Mouse (Mus musculus): ENCODE results near the gene Tmem223. TPM values are rescaled to one million over a fixed set of nuclear protein-coding genes. Genes with fewer than 3 reads are reported as not detected.
"Not testable (repeated sequence)": the region's sequence is repeated elsewhere in the genome, so short reads cannot be mapped to it uniquely, and the experiment has no call there.

The Tmem223 gene
- polyA plus RNA-seq, 1 experiment from 2014 or later = 173 TPM

- ATAC-seq (ENCODE audit: low read depth) (no peak), DNase-seq (ENCODE audit: low spot score) (no peak)
- 22% methylated on average over 3 of the region's 3 CpGs for WGBS
- Histone ChIP-seq H3K4me2 (ENCODE audit: low read depth, low read length) (no peak overlapping the region), H3K9me3 (ENCODE audit: control insufficient read depth, low read length) (no peaks in the 10 kb centered on the region), H3K4me1 (ENCODE audit: control insufficient read depth, insufficient read depth, low read length) (peaks cover 18% of the 10 kb centered on the region), H3K27me3 (replicated peaks; ENCODE audit: control insufficient read depth, insufficient read depth, low read length) (no peaks in the 10 kb centered on the region), H3K36me3 (ENCODE audit: control insufficient read depth, insufficient read depth, low read length) (peaks cover 29% of the 10 kb centered on the region), H3K9ac (ENCODE audit: low read depth, low read length) (no peak overlapping the region), H3K27ac (replicated peaks; ENCODE audit: low read depth, low read length) (no peak overlapping the region; the same call in 1 of the 2 replicates), H3K4me3 (ENCODE audit: low read depth, low read length) (no peak overlapping the region)
Measured at GRCm38 (mm10) chr19:8726609-8727390, 44.0 kb upstream of the Tmem223 start.

- Histone ChIP-seq H3K4me3 (ENCODE audit: low read depth, low read length) (no peak overlapping the region), H3K9me3 (ENCODE audit: control insufficient read depth, low read length) (no peaks in the 10 kb centered on the region), H3K4me2 (ENCODE audit: low read depth, low read length) (no peak overlapping the region), H3K27me3 (replicated peaks; ENCODE audit: control insufficient read depth, insufficient read depth, low read length) (no peaks in the 10 kb centered on the region), H3K36me3 (ENCODE audit: control insufficient read depth, insufficient read depth, low read length) (peaks cover 29% of the 10 kb centered on the region), H3K27ac (replicated peaks; ENCODE audit: low read depth, low read length) (no peak overlapping the region), H3K9ac (ENCODE audit: low read depth, low read length) (no peak overlapping the region), H3K4me1 (ENCODE audit: control insufficient read depth, insufficient read depth, low read length) (peaks cover 13% of the 10 kb centered on the region; the same call in 1 of the 2 replicates)
- ATAC-seq (ENCODE audit: low read depth) (no peak), DNase-seq (ENCODE audit: low spot score) (no peak)
- 20% methylated on average over 5 of the region's 5 CpGs for WGBS
Measured at GRCm38 (mm10) chr19:8727495-8728114, 43.2 kb upstream of the Tmem223 start.

- WGBS = 44% methylated on average over 3 of the region's 3 CpGs
- DNase-seq (ENCODE audit: low spot score) = not testable (repeated sequence)
Measured at GRCm38 (mm10) chr19:8728335-8729099, 42.3 kb upstream of the Tmem223 start.

GRCm38 (mm10) chr19:8734334-8734733 lies 36.5 kb upstream of the Tmem223 start:
- Histone ChIP-seq H3K4me3 (ENCODE audit: low read depth, low read length) (no peak overlapping the region), H3K27me3 (replicated peaks; ENCODE audit: control insufficient read depth, insufficient read depth, low read length) (no peaks in the 10 kb centered on the region), H3K9ac (ENCODE audit: low read depth, low read length) (no peak overlapping the region; the same call in 1 of the 2 replicates), H3K27ac (replicated peaks; ENCODE audit: low read depth, low read length) (no peak overlapping the region), H3K36me3 (ENCODE audit: control insufficient read depth, insufficient read depth, low read length) (peaks cover 21% of the 10 kb centered on the region), H3K4me2 (ENCODE audit: low read depth, low read length) (no peak overlapping the region), H3K4me1 (ENCODE audit: control insufficient read depth, insufficient read depth, low read length) (0 out of 2 replicates have a peak, but pooled peaks cover 4% of the 10 kb centered on the region), H3K9me3 (ENCODE audit: control insufficient read depth, low read length) (no peaks in the 10 kb centered on the region)
- no peak for DNase-seq (ENCODE audit: low spot score)
- WGBS = 70% methylated on average over 3 of the region's 3 CpGs
- ATAC-seq (ENCODE audit: low read depth) = no peak

More at GRCm38 (mm10) chr19:8728335-8729099, 42.3 kb upstream of the Tmem223 start:
- not testable (repeated sequence) for H3K4me3 ChIP-seq (ENCODE audit: low read depth, low read length); H3K4me2 ChIP-seq (ENCODE audit: low read depth, low read length); H3K27ac ChIP-seq (replicated peaks; ENCODE audit: low read depth, low read length); H3K9ac ChIP-seq (ENCODE audit: low read depth, low read length); H3K9me3 ChIP-seq (ENCODE audit: control insufficient read depth, low read length); H3K27me3 ChIP-seq (replicated peaks; ENCODE audit: control insufficient read depth, insufficient read depth, low read length); ATAC-seq (ENCODE audit: low read depth)
- Histone ChIP-seq H3K4me1 (ENCODE audit: control insufficient read depth, insufficient read depth, low read length) (peaks cover 13% of the 10 kb centered on the region; the same call in 1 of the 2 replicates), H3K36me3 (ENCODE audit: control insufficient read depth, insufficient read depth, low read length) (peaks cover 29% of the 10 kb centered on the region)

- peaks cover 32% of the 10 kb centered on the region for H3K36me3 ChIP-seq (ENCODE audit: control insufficient read depth, insufficient read depth, low read length)
- peak within 1 kb of the TSS; percentile 76 for H3K9ac ChIP-seq (ENCODE audit: low read depth, low read length)
- H3K4me1 ChIP-seq (ENCODE audit: control insufficient read depth, insufficient read depth, low read length) = peaks cover 6% of the 10 kb centered on the region
- H3K27me3 ChIP-seq (replicated peaks; ENCODE audit: control insufficient read depth, insufficient read depth, low read length) = no peaks in the 10 kb centered on the region
- peak; percentile 94 for ATAC-seq (ENCODE audit: low read depth)
- H3K27ac ChIP-seq (replicated peaks; ENCODE audit: low read depth, low read length) = peak within 1 kb of the TSS; percentile 61
- H3K9me3 ChIP-seq (ENCODE audit: control insufficient read depth, low read length) = no peaks in the 10 kb centered on the region
- peak within 1 kb of the TSS; percentile 83 for H3K4me3 ChIP-seq (ENCODE audit: low read depth, low read length)
- under 1% methylated on average over 30 of the region's 32 CpGs for WGBS
- H3K4me2 ChIP-seq (ENCODE audit: low read depth, low read length) = peak within 1 kb of the TSS; percentile 88
- DNase-seq (ENCODE audit: low spot score) = peak; percentile 95
Measured at GRCm38 (mm10) chr19:8735389-8736159, 35.2 kb upstream of the Tmem223 start, which contains the start of gene Wdr74. Gene Wdr74, plus strand, starts transcription at chr19:8735827.

GRCm38 (mm10) chr19:8736160-8736467 lies 34.7 kb upstream of the Tmem223 start:
- H3K4me3 ChIP-seq (ENCODE audit: low read depth, low read length) = peak overlapping the region; percentile 83
- no peaks in the 10 kb centered on the region for H3K9me3 ChIP-seq (ENCODE audit: control insufficient read depth, low read length)
- H3K27me3 ChIP-seq (replicated peaks; ENCODE audit: control insufficient read depth, insufficient read depth, low read length) = no peaks in the 10 kb centered on the region
- H3K4me2 ChIP-seq (ENCODE audit: low read depth, low read length) = peak overlapping the region; percentile 88
- peaks cover 36% of the 10 kb centered on the region for H3K36me3 ChIP-seq (ENCODE audit: control insufficient read depth, insufficient read depth, low read length)
- ATAC-seq (ENCODE audit: low read depth) = peak; percentile 35
- 2% methylated on average over 11 of the region's 11 CpGs for WGBS
- no peak for DNase-seq (ENCODE audit: low spot score)
- peak overlapping the region; percentile 61; the same call in 1 of the 2 replicates for H3K27ac ChIP-seq (replicated peaks; ENCODE audit: low read depth, low read length)
- H3K9ac ChIP-seq (ENCODE audit: low read depth, low read length) = peak overlapping the region; percentile 76
- H3K4me1 ChIP-seq (ENCODE audit: control insufficient read depth, insufficient read depth, low read length) = peaks cover 10% of the 10 kb centered on the region

DNA sequence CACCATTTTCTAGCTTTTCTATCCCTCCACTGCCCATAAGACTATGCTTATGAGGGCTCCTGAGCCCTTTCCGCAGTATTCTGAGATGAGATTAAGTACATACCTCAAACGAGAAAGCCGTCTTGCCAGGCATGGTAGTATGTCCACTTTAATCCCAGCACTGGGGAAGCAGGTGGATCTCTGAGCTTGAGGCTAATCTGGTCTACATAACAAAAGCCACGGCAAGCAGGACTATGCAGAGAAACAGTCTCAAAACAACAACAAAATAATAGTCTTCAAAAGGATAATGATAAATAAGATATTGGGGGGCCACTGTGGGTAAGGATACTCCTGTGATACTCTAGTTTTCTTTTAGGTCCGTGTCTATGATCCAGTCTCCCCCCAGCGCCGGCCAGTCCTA lies 31.9 kb upstream of the Tmem223 start:
- no peak for DNase-seq (ENCODE audit: low spot score)
- no peaks in the 10 kb centered on the region for H3K27me3 ChIP-seq (replicated peaks; ENCODE audit: control insufficient read depth, insufficient read depth, low read length)
- no peaks in the 10 kb centered on the region for H3K9me3 ChIP-seq (ENCODE audit: control insufficient read depth, low read length)
- WGBS = 89% methylated on average over 7 of the region's 7 CpGs
- H3K4me3 ChIP-seq (ENCODE audit: low read depth, low read length) = no peak overlapping the region
- no peak overlapping the region for H3K4me2 ChIP-seq (ENCODE audit: low read depth, low read length)
- peaks cover 47% of the 10 kb centered on the region for H3K36me3 ChIP-seq (ENCODE audit: control insufficient read depth, insufficient read depth, low read length)
- no peak overlapping the region for H3K9ac ChIP-seq (ENCODE audit: low read depth, low read length)
- H3K27ac ChIP-seq (replicated peaks; ENCODE audit: low read depth, low read length) = no peak overlapping the region
- H3K4me1 ChIP-seq (ENCODE audit: control insufficient read depth, insufficient read depth, low read length) = peaks cover 13% of the 10 kb centered on the region
- ATAC-seq (ENCODE audit: low read depth) = no peak

GRCm38 (mm10) chr19:8739646-8740045 lies 31.1 kb upstream of the Tmem223 start:
- ATAC-seq (ENCODE audit: low read depth) = no peak
- H3K9me3 ChIP-seq (ENCODE audit: control insufficient read depth, low read length) = no peaks in the 10 kb centered on the region
- H3K27me3 ChIP-seq (replicated peaks; ENCODE audit: control insufficient read depth, insufficient read depth, low read length) = no peaks in the 10 kb centered on the region
- no peak for DNase-seq (ENCODE audit: low spot score)
- H3K4me3 ChIP-seq (ENCODE audit: low read depth, low read length) = no peak overlapping the region
- H3K4me1 ChIP-seq (ENCODE audit: control insufficient read depth, insufficient read depth, low read length) = peaks cover 13% of the 10 kb centered on the region
- no peak overlapping the region for H3K9ac ChIP-seq (ENCODE audit: low read depth, low read length)
- no peak overlapping the region for H3K27ac ChIP-seq (replicated peaks; ENCODE audit: low read depth, low read length)
- no peak overlapping the region for H3K4me2 ChIP-seq (ENCODE audit: low read depth, low read length)
- 90% methylated on average over 6 of the region's 6 CpGs for WGBS
- peaks cover 54% of the 10 kb centered on the region for H3K36me3 ChIP-seq (ENCODE audit: control insufficient read depth, insufficient read depth, low read length)
